Mouse (Mus musculus) lung, postnatal 36 days (tissue): ENCODE results near the gene Gtf2h1.
"Not testable (repeated sequence)": the region's sequence is repeated elsewhere in the genome, so short reads cannot be mapped to it uniquely, and the experiment has no call there.

Experiments
- DNase-seq: peaks from one replicate; pipeline ENCODE4 v3.0.0; 2022; ENCODE audit warnings: mixed read lengths

Gene Gtf2h1

GRCm38 (mm10) chr7:46830799-46831590 is 35.1 kb downstream of the Gtf2h1 start:
- DNase-seq: peak; percentile 81

- no peak for DNase-seq
Measured at GRCm38 (mm10) chr7:46831693-46832092, 35.8 kb downstream of the Gtf2h1 start.

GRCm38 (mm10) chr7:46832112-46832810 is 36.4 kb downstream of the Gtf2h1 start:
- not testable (repeated sequence) for DNase-seq

- DNase-seq: peak; percentile 84
Measured at GRCm38 (mm10) chr7:46833266-46833665, 37.4 kb downstream of the Gtf2h1 start.

- no peak for DNase-seq
Measured at GRCm38 (mm10) chr7:46833670-46834255, 37.9 kb downstream of the Gtf2h1 start.

GRCm38 (mm10) chr7:46834994-46835610 is 39.2 kb downstream of the Gtf2h1 start:
- DNase-seq: no peak

DNA sequence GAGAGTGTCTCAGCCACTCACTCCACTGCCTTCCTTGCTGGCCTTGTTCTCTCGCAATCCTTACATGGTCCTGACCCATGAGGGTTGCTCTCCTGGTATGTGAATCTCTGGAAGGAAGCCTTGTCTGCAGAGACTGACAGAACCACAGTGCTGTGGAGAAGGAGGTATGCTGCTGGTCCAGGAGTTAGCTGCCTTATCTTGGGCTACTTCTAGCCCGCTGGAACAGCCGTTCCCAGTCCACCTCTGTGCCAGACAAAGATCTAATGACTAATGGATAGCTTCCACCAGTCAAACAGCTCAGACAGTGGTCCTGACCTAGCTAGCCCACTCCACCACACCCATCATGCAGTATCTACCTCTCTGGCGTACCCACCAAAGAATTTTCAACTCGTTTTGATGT is 40.5 kb downstream of the Gtf2h1 start:
- DNase-seq: no peak

- no peak for DNase-seq
Measured at GRCm38 (mm10) chr7:46837073-46837472, 41.2 kb downstream of the Gtf2h1 start.

- peak; percentile 65 for DNase-seq
Measured at GRCm38 (mm10) chr7:46838104-46838671, 42.3 kb downstream of the Gtf2h1 start.

GRCm38 (mm10) chr7:46838891-46839302 is 43.0 kb downstream of the Gtf2h1 start:
- peak; percentile 95 for DNase-seq

GRCm38 (mm10) chr7:46839446-46839845 is 43.5 kb downstream of the Gtf2h1 start:
- peak; percentile 75 for DNase-seq

- no peak for DNase-seq
Measured at GRCm38 (mm10) chr7:46839861-46840260, 44.0 kb downstream of the Gtf2h1 start.

DNA sequence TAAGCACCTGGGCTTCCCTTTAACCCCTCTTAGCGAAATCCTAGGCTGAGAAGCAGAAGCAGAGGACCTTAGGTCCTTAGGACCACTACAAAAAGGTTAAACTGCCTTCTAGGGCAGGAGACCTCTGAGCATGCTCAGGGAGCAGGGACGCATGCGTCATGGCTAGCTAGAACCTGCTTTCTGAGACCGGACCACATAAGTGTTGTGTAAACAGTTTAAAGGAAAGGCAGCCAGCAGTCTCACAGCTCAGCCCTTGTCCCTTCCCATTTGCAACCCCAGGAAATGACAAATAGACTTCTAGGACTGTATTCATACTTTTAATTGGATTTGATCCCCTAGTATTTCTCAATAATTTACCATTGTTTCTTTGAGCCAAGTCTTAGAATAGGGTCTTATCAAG is 44.4 kb downstream of the Gtf2h1 start:
- peak; percentile 86 for DNase-seq

- DNase-seq: no peak
Measured at GRCm38 (mm10) chr7:46840787-46841525, 45.1 kb downstream of the Gtf2h1 start, which contains the start of gene Ldha. Gene Ldha, plus strand, starts transcription at chr7:46841475.

DNA sequence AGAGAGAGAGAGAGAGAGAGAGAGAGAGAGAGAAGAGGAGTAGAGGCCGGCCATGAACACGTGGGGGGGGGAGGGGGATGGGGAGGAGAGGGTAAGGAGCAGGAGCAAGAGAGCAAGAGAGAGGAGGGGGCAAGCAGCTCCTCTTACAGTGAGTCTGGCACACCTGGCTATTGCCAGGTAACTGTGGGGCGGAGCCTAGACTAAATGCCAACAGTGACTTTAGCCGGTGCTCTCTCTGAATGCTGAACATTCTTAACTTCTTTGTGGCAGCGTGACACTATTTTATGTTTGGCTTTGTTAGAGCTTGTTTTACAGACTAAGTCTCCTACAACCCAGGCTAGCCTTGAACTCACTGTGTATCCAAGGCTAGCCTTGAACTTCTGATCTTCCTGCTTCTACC is 46.4 kb downstream of the Gtf2h1 start:
- DNase-seq: peak; percentile 71

- peak; percentile 42 for DNase-seq
Measured at GRCm38 (mm10) chr7:46843576-46843975, 47.7 kb downstream of the Gtf2h1 start.

DNA sequence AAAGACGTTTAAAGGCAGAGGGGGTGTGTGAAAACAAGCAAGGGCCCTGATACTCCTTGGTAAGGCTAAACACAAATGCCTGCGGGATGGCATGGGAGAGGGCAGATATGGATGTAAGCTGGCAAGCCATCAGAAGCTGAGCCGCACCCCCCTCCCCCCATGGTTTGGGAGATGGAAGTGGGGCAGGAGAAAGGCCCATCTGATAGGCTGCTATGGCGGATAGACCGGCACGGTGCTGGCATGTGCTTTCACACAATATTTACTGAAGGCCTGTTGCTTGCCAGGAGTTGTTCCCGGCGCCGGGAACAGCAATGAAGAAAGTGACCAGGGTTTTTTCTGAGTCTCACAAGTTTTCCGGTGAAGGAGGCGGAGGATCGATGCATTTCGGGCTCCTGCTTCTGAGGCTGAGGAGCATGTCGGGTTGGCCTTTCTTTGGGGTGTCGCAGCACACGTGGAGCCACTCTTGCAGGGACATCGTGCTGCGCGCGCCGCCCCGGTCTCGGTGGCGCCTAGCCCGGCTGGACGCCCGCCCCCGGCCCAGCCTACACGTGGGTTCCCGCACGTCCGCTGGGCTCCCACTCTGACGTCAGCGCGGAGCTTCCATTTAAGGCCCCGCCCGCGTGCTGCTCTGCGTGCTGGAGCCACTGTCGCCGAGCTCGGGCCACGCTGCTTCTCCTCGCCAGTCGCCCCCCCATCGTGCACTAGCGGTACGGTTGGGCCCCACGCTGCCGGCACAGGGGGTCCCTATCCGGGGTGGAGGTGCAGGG is 49.5 kb downstream of the Gtf2h1 start:
- peak; percentile 97 for DNase-seq

DNA sequence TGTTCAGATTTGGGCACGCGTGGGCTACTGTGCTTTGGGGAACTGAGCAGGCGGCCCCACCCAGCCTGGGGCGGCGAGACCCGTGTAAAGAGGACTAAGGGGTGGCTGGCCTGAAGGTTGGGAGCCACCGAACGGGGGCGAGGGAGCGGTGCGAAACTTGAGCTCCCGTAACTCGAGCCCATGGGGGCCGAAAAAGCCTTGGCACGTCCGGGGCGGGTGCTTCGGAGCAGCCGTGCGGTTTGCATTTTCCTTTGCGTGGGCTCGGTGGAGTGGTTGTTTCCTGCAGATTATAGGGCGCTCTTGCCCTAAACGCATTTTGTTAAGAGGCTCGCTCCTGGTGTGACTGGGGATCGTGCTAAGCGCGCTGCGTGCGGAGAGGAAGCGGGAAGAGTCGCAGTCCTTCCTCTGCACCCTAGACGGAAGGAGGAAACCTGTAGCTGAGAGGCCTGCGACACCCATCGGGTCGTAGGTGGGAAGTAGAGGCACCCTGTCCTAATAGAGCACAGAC is 50.1 kb downstream of the Gtf2h1 start:
- DNase-seq: peak; percentile 30

GRCm38 (mm10) chr7:46846486-46847244 is 50.8 kb downstream of the Gtf2h1 start:
- DNase-seq: peak; percentile 67

DNA sequence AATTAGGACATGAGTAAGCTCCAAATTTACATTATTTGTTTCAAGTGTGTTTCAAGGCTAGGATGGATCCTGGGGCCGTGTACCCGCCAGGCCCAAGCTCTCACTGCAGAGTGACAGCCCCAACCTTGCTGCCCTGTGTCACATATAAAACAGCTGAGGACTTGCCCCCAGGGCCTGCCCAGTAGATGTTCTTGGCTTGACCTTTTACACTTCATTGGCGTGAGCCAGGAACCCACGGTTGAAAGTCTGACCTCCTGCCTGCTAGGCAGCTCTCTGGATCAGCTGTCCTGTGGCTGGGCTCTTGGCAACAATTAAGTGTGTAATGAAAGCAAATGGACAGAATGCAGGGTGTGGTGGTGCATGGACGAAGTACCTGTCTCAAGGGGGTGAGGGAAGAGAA is 53.4 kb downstream of the Gtf2h1 start:
- DNase-seq: no peak
